Mouse (Mus musculus) urinary bladder, postnatal 14 days (tissue): ENCODE data around the gene Cpa4.
A peak's percentile ranks its signal among the peaks of the same experiment; 100 is the strongest.

Experiments used
- DNase-seq: peaks from one replicate; pipeline ENCODE4 v3.0.0; 2021; ENCODE audit warnings: low spot score

The Cpa4 gene

GRCm38 (mm10) chr6:30568069-30568468 lies at the start of gene Cpa4:
Gene Cpa4, plus strand, starts transcription at chr6:30568369.
- no peak for DNase-seq

GRCm38 (mm10) chr6:30520400-30520799 lies 47.8 kb upstream of the Cpa4 start:
- no peak for DNase-seq

GRCm38 (mm10) chr6:30525456-30526332 lies 42.5 kb upstream of the Cpa4 start:
- DNase-seq = no peak

- DNase-seq = peak; percentile 17
These were observed 41.3 kb upstream of the Cpa4 start for GRCm38 (mm10) chr6:30526586-30527515.

- DNase-seq = no peak
These were observed 39.4 kb upstream of the Cpa4 start for GRCm38 (mm10) chr6:30528800-30529199.

- peak; percentile 39 for DNase-seq
These were observed 32.8 kb upstream of the Cpa4 start for GRCm38 (mm10) chr6:30535340-30535739.

GRCm38 (mm10) chr6:30538240-30538639 lies 29.9 kb upstream of the Cpa4 start:
- no peak for DNase-seq

GRCm38 (mm10) chr6:30538800-30539199 lies 29.4 kb upstream of the Cpa4 start:
- DNase-seq = no peak

GRCm38 (mm10) chr6:30541009-30541799 lies 27.0 kb upstream of the Cpa4 start, which contains the start of gene Cpa2:
Gene Cpa2, plus strand, starts transcription at chr6:30541582.
- DNase-seq = no peak

- DNase-seq = no peak
These were observed 25.9 kb upstream of the Cpa4 start for GRCm38 (mm10) chr6:30542277-30542676.

- no peak for DNase-seq
These were observed 25.1 kb upstream of the Cpa4 start for GRCm38 (mm10) chr6:30543077-30543476.

GRCm38 (mm10) chr6:30543851-30544250 lies 24.3 kb upstream of the Cpa4 start:
- DNase-seq = no peak

- no peak for DNase-seq
These were observed 22.5 kb upstream of the Cpa4 start for GRCm38 (mm10) chr6:30545689-30546088.

GRCm38 (mm10) chr6:30546571-30547273 lies 21.4 kb upstream of the Cpa4 start:
- DNase-seq = peak; percentile 28

- no peak for DNase-seq
These were observed 20.9 kb upstream of the Cpa4 start for GRCm38 (mm10) chr6:30547274-30547645.

- DNase-seq = peak; percentile 23
These were observed 20.4 kb upstream of the Cpa4 start for GRCm38 (mm10) chr6:30547656-30548306.

GRCm38 (mm10) chr6:30549231-30549761 lies 18.9 kb upstream of the Cpa4 start:
- DNase-seq = no peak

GRCm38 (mm10) chr6:30550496-30551192 lies 17.5 kb upstream of the Cpa4 start:
- DNase-seq = no peak

GRCm38 (mm10) chr6:30551193-30551515 lies 17.0 kb upstream of the Cpa4 start:
- no peak for DNase-seq
